In genomic region chr2:70060359-70061345, GRCm38 (mm10) we compare ENCODE assay signal across 15 mouse cellular contexts. TPM values are rescaled to one million over a fixed set of nuclear protein-coding genes. Genes with fewer than 3 reads are reported as not detected.
DNase-seq lines count a peak whose midpoint lies in the region; ATAC-seq and TF ChIP-seq lines count a peak whose summit lies in the region.
"Had no signal": no experiment of that assay in that cellular context is flagged by ENCODE, and none has a peak within 500 bp of the region (broad histone marks: within the 10 kb centered on the region; RNA-seq: fewer than 3 reads in every experiment).

No protein-coding gene starts in this region.

- no peak overlapping the region for H3K4me2 ChIP-seq in hindbrain, embryonic 13.5 days
- H3K4me2 ChIP-seq in hindbrain, embryonic 11.5 days (replicated peaks; ENCODE audit: low read depth, low read length), result no peak overlapping the region
- H3K4me2 ChIP-seq in embryonic facial prominence, embryonic 14.5 days (ENCODE audit: low read depth, low read length), result no peak overlapping the region
- H3K4me2 ChIP-seq in hindbrain, postnatal 0 days (ENCODE audit: low read depth, low read length), result no peak overlapping the region
- 0 out of 2 replicates have a peak overlapping the region, but pooled peaks have one; percentile 1 for H3K4me2 ChIP-seq in midbrain, postnatal 0 days (ENCODE audit: low read depth, low read length, poor library complexity, severe bottlenecking)
- H3K4me2 ChIP-seq in intestine, postnatal 0 days (replicated peaks; ENCODE audit: low read depth), result no peak overlapping the region
- H3K4me2 ChIP-seq: embryonic facial prominence, embryonic 15.5 days; liver, embryonic 12.5 days had no signal

- H3K27me3 ChIP-seq in hindbrain, embryonic 13.5 days, result no peaks in the 10 kb centered on the region
- no peaks in the 10 kb centered on the region for H3K27me3 ChIP-seq in hindbrain, embryonic 11.5 days (ENCODE audit: control insufficient read depth, insufficient read depth, low read length)
- no peaks in the 10 kb centered on the region for H3K27me3 ChIP-seq in embryonic facial prominence, embryonic 14.5 days (replicated peaks; ENCODE audit: control insufficient read depth, insufficient read depth, low read length)
- H3K27me3 ChIP-seq in hindbrain, postnatal 0 days (ENCODE audit: insufficient read depth, low read length), result no peaks in the 10 kb centered on the region
- H3K27me3 ChIP-seq in midbrain, postnatal 0 days (ENCODE audit: insufficient read depth, low read length), result no peaks in the 10 kb centered on the region
- H3K27me3 ChIP-seq in intestine, postnatal 0 days (replicated peaks; ENCODE audit: control insufficient read depth, insufficient read depth, low read length), result no peaks in the 10 kb centered on the region
- H3K27me3 ChIP-seq: embryonic facial prominence, embryonic 15.5 days had no signal

- TF ChIP-seq CTCF in hindbrain, postnatal 0 days (IDR thresholded peaks at IDR 0.05; ENCODE audit: low read depth), result no peak
- TF ChIP-seq CTCF in midbrain, postnatal 0 days (IDR thresholded peaks at IDR 0.05), result no peak
- no peak for TF ChIP-seq CTCF in intestine, postnatal 0 days (IDR thresholded peaks at IDR 0.05; ENCODE audit: low read depth)

- 0 out of 2 replicates have a peak overlapping the region, but pooled peaks have one; percentile 8 for H3K9ac ChIP-seq in hindbrain, embryonic 13.5 days
- no peak overlapping the region for H3K9ac ChIP-seq in hindbrain, embryonic 11.5 days (ENCODE audit: low read depth, low read length)
- H3K9ac ChIP-seq in embryonic facial prominence, embryonic 14.5 days (ENCODE audit: low read depth, low read length), result no peak overlapping the region
- H3K9ac ChIP-seq in hindbrain, postnatal 0 days (replicated peaks; ENCODE audit: low read length), result peak overlapping the region; percentile 33; the same call in 1 of the 2 replicates
- H3K9ac ChIP-seq in midbrain, postnatal 0 days (replicated peaks; ENCODE audit: low read length, poor library complexity, severe bottlenecking), result no peak overlapping the region
- no peak overlapping the region for H3K9ac ChIP-seq in intestine, postnatal 0 days (ENCODE audit: low read depth, low read length)
- H3K9ac ChIP-seq: embryonic facial prominence, embryonic 15.5 days; liver, embryonic 12.5 days had no signal

- no peaks in the 10 kb centered on the region for H3K36me3 ChIP-seq in hindbrain, embryonic 13.5 days
- H3K36me3 ChIP-seq in hindbrain, embryonic 11.5 days (ENCODE audit: control insufficient read depth, insufficient read depth, low read length), result no peaks in the 10 kb centered on the region
- H3K36me3 ChIP-seq in embryonic facial prominence, embryonic 14.5 days (ENCODE audit: control insufficient read depth, insufficient read depth, low read length), result no peaks in the 10 kb centered on the region
- H3K36me3 ChIP-seq in hindbrain, postnatal 0 days (ENCODE audit: insufficient read depth, low read length), result no peaks in the 10 kb centered on the region
- H3K36me3 ChIP-seq in midbrain, postnatal 0 days (ENCODE audit: insufficient read depth, low read length), result no peaks in the 10 kb centered on the region
- H3K36me3 ChIP-seq in intestine, postnatal 0 days (ENCODE audit: control insufficient read depth, insufficient read depth), result no peaks in the 10 kb centered on the region
- H3K36me3 ChIP-seq: embryonic facial prominence, embryonic 15.5 days; liver, embryonic 12.5 days had no signal

- H3K27ac ChIP-seq in hindbrain, embryonic 13.5 days, result peak overlapping the region; percentile 85
- H3K27ac ChIP-seq in hindbrain, embryonic 11.5 days (ENCODE audit: low read depth, low read length), result no peak overlapping the region
- H3K27ac ChIP-seq in embryonic facial prominence, embryonic 14.5 days (replicated peaks; ENCODE audit: low read depth, low read length), result no peak overlapping the region
- peak overlapping the region; percentile 75 for H3K27ac ChIP-seq in hindbrain, postnatal 0 days
- H3K27ac ChIP-seq in midbrain, postnatal 0 days (ENCODE audit: low read depth, low read length), result peak overlapping the region; percentile 77
- H3K27ac ChIP-seq in intestine, postnatal 0 days (ENCODE audit: low read depth, low read length), result no peak overlapping the region
- H3K27ac ChIP-seq: embryonic facial prominence, embryonic 15.5 days; liver, embryonic 12.5 days had no signal

- WGBS in hindbrain, embryonic 13.5 days, result 42% methylated on average over 11 of the region's 11 CpGs
- WGBS in hindbrain, embryonic 11.5 days, result 57% methylated on average over 11 of the region's 11 CpGs
- WGBS in embryonic facial prominence, embryonic 14.5 days, result 42% methylated on average over 11 of the region's 11 CpGs
- 35% methylated on average over 11 of the region's 11 CpGs for WGBS in hindbrain, postnatal 0 days
- 21% methylated on average over 11 of the region's 11 CpGs for WGBS in midbrain, postnatal 0 days
- 51% methylated on average over 11 of the region's 11 CpGs for WGBS in intestine, postnatal 0 days

- DNase-seq in hindbrain, embryonic 11.5 days (ENCODE audit: low spot score), result no peak
- no peak for DNase-seq in embryonic facial prominence, embryonic 14.5 days (ENCODE audit: low spot score)
- peak; percentile 57 for DNase-seq in hindbrain, postnatal 0 days (ENCODE audit: low spot score)
- peak; percentile 63 for DNase-seq in midbrain, postnatal 0 days (ENCODE audit: low spot score)
- no peak for DNase-seq in spleen, postnatal 14 days (ENCODE audit: low spot score in 2 of 2)
- DNase-seq: adrenal gland, adult 2 months; cerebellum, adult 18-20 months; gastrocnemius, postnatal 14 days; spleen, adult 18-20 months; thymus, adult 2 months had no signal

- peaks cover 26% of the 10 kb centered on the region for H3K4me1 ChIP-seq in hindbrain, embryonic 13.5 days (replicated peaks)
- H3K4me1 ChIP-seq in hindbrain, embryonic 11.5 days (replicated peaks; ENCODE audit: control insufficient read depth, insufficient read depth, low read length), result no peaks in the 10 kb centered on the region
- no peaks in the 10 kb centered on the region for H3K4me1 ChIP-seq in embryonic facial prominence, embryonic 14.5 days (ENCODE audit: control insufficient read depth, insufficient read depth, low read length)
- H3K4me1 ChIP-seq in hindbrain, postnatal 0 days (ENCODE audit: insufficient read depth, low read length), result no peaks in the 10 kb centered on the region
- 0 out of 2 replicates have a peak, but pooled peaks cover 9% of the 10 kb centered on the region for H3K4me1 ChIP-seq in midbrain, postnatal 0 days (ENCODE audit: insufficient read depth, low read length)
- H3K4me1 ChIP-seq in intestine, postnatal 0 days (replicated peaks; ENCODE audit: control insufficient read depth, insufficient read depth, low read length), result no peaks in the 10 kb centered on the region
- H3K4me1 ChIP-seq: embryonic facial prominence, embryonic 15.5 days; liver, embryonic 12.5 days had no signal

- H3K4me3 ChIP-seq in hindbrain, embryonic 13.5 days, result no peak overlapping the region
- no peak overlapping the region for H3K4me3 ChIP-seq in hindbrain, embryonic 11.5 days (ENCODE audit: low read depth, low read length)
- no peak overlapping the region for H3K4me3 ChIP-seq in embryonic facial prominence, embryonic 14.5 days (ENCODE audit: low read depth, low read length)
- H3K4me3 ChIP-seq in hindbrain, postnatal 0 days (ENCODE audit: low read length), result no peak overlapping the region
- no peak overlapping the region for H3K4me3 ChIP-seq in midbrain, postnatal 0 days (ENCODE audit: low read depth, low read length)
- no peak overlapping the region for H3K4me3 ChIP-seq in intestine, postnatal 0 days (ENCODE audit: low read depth, low read length)
- H3K4me3 ChIP-seq: embryonic facial prominence, embryonic 15.5 days; liver, embryonic 12.5 days had no signal

- no peaks in the 10 kb centered on the region for H3K9me3 ChIP-seq in hindbrain, embryonic 13.5 days
- H3K9me3 ChIP-seq in hindbrain, embryonic 11.5 days (ENCODE audit: control insufficient read depth, low read length), result no peaks in the 10 kb centered on the region
- no peaks in the 10 kb centered on the region for H3K9me3 ChIP-seq in embryonic facial prominence, embryonic 14.5 days (ENCODE audit: control insufficient read depth, low read length)
- H3K9me3 ChIP-seq in hindbrain, postnatal 0 days (ENCODE audit: low read length), result no peaks in the 10 kb centered on the region
- no peaks in the 10 kb centered on the region for H3K9me3 ChIP-seq in midbrain, postnatal 0 days (ENCODE audit: low read length)
- no peaks in the 10 kb centered on the region for H3K9me3 ChIP-seq in intestine, postnatal 0 days (ENCODE audit: control insufficient read depth)
- H3K9me3 ChIP-seq: embryonic facial prominence, embryonic 15.5 days; liver, embryonic 12.5 days had no signal

- ATAC-seq in hindbrain, embryonic 13.5 days (ENCODE audit: low FRiP score), result peak; percentile 76
- no peak; the same call in 1 of the 2 replicates for ATAC-seq in hindbrain, embryonic 11.5 days (ENCODE audit: low FRiP score)
- ATAC-seq in embryonic facial prominence, embryonic 14.5 days (ENCODE audit: low read depth), result peak; percentile 55; the same call in 1 of the 2 replicates
- ATAC-seq in hindbrain, postnatal 0 days, result peak; percentile 66
- peak; percentile 75; the same call in 1 of the 2 replicates for ATAC-seq in midbrain, postnatal 0 days (ENCODE audit: low FRiP score)
- no peak for ATAC-seq in intestine, postnatal 0 days
- no peak for ATAC-seq in cerebellum, adult (ENCODE audit: insufficient number of reproducible peaks, low FRiP score, low TSS enrichment)
- ATAC-seq: liver, embryonic 12.5 days had no signal

RNA-seq across cellular contexts. Expression of gene Myo3b, which starts 21.7 kb away (rescaled TPM):
- polyA plus RNA-seq in hindbrain, embryonic 13.5 days (2015; fragmentation: Nextera tagmentation; extraction: Ambion mirVana), result 0.12 and 0.39 TPM in 2 replicates
- polyA plus RNA-seq in hindbrain, embryonic 11.5 days (2014; fragmentation: Nextera tagmentation; extraction: Ambion mirVana), result 0.07 and 0.09 TPM in 2 replicates
- 0.04 TPM in 1 of 2 replicates, not detected in the other for polyA plus RNA-seq in embryonic facial prominence, embryonic 14.5 days (2014; fragmentation: Nextera tagmentation; extraction: Ambion mirVana)
- total RNA-seq in hindbrain, postnatal 0 days (2014; rRNA removed), result 0.47 and 0.97 TPM in 2 replicates
- polyA plus RNA-seq in hindbrain, postnatal 0 days (2015; fragmentation: Nextera tagmentation; extraction: Ambion mirVana), result 0.09 and 0.16 TPM in 2 replicates
- 0.44 and 1.1 TPM in 2 replicates for total RNA-seq in midbrain, postnatal 0 days (2014; rRNA removed)
- 0.14 and 0.32 TPM in 2 replicates for polyA plus RNA-seq in midbrain, postnatal 0 days (2015; fragmentation: Nextera tagmentation; extraction: Ambion mirVana)
- not detected in 2 replicates for polyA plus RNA-seq in intestine, postnatal 0 days (2015; fragmentation: Nextera tagmentation; extraction: Ambion mirVana)
- total RNA-seq: adrenal gland, adult 2 months; gastrocnemius, postnatal 14 days had no signal
- polyA plus RNA-seq: embryonic facial prominence, embryonic 15.5 days; liver, embryonic 12.5 days had no signal

Comparison
In these comparisons a context has a peak if more than half of its experiments do, and no peak if none do; other contexts are left out.
1. ATAC-seq: peak in hindbrain, embryonic 13.5 days (single experiment), embryonic facial prominence, embryonic 14.5 days (single experiment), hindbrain, postnatal 0 days (single experiment) and midbrain, postnatal 0 days (single experiment); none in hindbrain, embryonic 11.5 days (single experiment), intestine, postnatal 0 days (single experiment) and cerebellum, adult (single experiment).
2. H3K27ac ChIP-seq: peak in hindbrain, embryonic 13.5 days (single experiment), hindbrain, postnatal 0 days (single experiment) and midbrain, postnatal 0 days (single experiment); none in hindbrain, embryonic 11.5 days (single experiment), embryonic facial prominence, embryonic 14.5 days (single experiment) and intestine, postnatal 0 days (single experiment).
3. H3K9ac ChIP-seq: peak in hindbrain, embryonic 13.5 days (single experiment) and hindbrain, postnatal 0 days (single experiment); none in hindbrain, embryonic 11.5 days (single experiment), embryonic facial prominence, embryonic 14.5 days (single experiment), midbrain, postnatal 0 days (single experiment) and intestine, postnatal 0 days (single experiment).
4. DNase-seq: peak in hindbrain, postnatal 0 days (single experiment) and midbrain, postnatal 0 days (single experiment); none in hindbrain, embryonic 11.5 days (single experiment), embryonic facial prominence, embryonic 14.5 days (single experiment) and spleen, postnatal 14 days (0 of 2).